Mouse (Mus musculus): ENCODE measurements around the gene Dennd2c.

Dennd2c gene

GRCm38 (mm10) chr3:103112216-103112615 is 9.8 kb downstream of the Dennd2c start:
- peak; percentile 11 for DNase-seq (ENCODE audit: low read depth)

GRCm38 (mm10) chr3:103123636-103124035 is 21.2 kb downstream of the Dennd2c start:
- DNase-seq (ENCODE audit: low read depth), result no peak

GRCm38 (mm10) chr3:103126138-103126537 is 23.7 kb downstream of the Dennd2c start:
- DNase-seq (ENCODE audit: low read depth), result peak; percentile 11

DNA sequence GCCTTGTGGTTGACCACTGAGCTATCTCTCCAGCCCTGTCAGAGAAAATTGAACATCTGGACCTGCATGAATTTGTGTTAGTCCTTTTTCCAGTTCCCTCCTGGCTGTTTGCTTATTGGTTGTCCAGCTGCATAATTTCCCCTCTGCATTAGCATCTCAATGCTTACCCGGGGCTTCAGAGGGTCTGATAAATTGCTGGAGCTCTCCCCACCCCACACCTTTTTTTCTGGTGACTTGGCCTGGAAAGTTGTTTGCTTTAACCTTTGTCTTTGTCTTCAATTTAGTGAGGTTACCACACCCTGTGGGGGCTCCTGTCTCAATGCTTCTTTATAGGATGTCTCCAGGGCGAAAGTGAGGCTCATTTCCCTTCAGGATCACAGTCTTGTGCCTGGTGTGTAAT is 24.8 kb downstream of the Dennd2c start:
- DNase-seq (ENCODE audit: low read depth), result no peak

DNA sequence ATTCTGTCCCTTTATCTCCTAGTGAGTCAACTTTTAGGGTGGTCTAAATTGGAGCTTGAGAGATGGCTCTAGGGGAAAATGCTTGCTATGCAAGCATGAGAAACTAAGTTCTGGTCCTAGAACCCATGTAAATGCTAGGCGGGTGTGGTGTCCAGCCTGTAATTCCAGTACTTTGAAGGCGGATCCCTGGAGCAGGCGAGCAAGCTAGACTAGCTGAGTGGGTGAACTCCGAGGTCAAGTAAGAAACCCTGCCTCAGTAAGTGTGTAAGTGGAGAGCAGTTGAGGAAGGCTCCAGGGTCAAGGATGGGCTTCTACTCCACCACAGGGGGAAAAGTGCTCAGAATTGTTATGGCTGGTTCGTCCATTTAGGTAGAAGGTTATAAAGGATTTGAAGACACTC is 25.3 kb downstream of the Dennd2c start:
- no peak for DNase-seq (ENCODE audit: low read depth)

DNA sequence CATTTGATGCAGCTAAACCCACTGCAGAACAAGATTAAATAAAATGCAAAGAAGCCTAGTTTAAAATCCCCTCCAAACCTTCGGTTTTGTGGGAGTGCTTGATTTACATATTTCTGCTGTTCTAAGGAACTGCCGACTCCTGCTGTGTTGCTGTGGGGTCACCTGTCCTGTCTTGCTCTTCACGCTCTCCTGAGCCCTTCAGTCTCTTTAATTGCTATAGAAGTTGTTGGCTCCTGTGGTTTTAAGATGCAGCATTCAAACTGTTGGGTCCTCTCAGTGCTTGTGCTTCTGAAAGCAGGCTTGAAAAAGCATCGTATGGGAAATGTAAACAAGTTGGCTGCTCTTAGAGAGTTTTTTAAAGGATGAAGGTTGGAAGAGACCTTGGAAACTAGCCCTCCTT is 25.8 kb downstream of the Dennd2c start:
- no peak for DNase-seq (ENCODE audit: low read depth)

DNA sequence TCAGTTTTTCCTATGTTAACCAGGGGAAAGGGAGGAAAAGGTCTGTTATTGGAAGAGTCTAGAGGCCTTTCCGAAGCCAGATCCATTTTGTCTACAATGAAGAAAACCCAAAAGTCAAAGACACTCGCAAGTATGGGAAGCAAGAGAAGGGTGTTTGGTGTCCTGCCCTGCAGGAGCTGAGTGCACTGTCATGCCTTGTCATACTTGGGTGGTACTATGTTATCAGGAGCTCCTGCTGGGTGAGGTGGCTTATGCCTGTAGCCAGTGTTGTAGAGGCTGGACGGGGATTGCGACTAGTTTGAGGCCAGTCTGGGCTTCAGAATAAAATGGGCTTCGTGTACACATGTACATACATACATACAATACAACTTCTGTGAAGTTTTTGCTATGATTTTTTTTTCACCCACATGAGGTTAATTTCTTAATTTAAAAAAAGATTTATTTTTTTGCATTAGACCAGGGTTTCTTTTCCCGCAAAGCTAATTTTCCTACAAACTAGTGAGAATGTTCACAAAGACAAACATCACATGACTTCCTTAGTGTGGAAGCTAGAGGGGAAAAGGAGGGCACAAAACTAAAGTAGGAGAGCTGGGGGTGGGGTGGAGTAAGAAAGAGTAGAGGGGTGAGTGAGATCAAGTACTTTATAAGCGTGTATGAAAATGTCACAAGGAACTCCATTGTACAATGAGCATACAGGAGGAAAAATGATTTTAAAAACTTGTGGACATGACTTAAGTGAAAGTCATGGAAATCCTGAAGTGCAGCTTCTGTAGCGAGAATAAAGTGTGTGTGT is 27.2 kb downstream of the Dennd2c start:
- DNase-seq (ENCODE audit: low read depth), result peak; percentile 47

DNA sequence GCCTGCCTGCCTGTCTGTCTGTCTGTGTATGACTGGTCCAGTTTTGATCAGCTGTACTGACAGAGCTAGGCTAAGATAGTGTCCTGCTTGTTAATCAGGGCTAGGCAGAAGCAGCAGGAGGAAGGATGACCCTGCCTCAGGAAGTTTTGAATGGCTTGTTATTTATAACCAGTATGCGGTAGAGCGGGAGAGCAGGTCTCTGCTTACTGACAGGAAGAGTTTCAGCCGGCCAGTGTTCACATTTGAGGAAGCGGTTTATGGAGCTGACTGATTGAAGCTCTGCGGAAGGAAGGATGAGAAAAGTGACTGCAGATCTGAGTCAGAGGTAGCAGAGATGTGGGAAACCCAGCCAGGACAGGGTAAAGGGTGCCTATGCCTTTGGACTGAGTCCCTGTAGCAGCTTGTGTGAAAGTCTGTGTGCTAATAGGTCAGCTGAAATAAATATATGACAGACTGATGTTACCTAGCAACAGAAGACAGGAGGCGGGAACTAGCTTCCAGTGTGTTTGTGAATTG is 27.9 kb downstream of the Dennd2c start:
- peak; percentile 94 for DNase-seq (ENCODE audit: low read depth)

DNA sequence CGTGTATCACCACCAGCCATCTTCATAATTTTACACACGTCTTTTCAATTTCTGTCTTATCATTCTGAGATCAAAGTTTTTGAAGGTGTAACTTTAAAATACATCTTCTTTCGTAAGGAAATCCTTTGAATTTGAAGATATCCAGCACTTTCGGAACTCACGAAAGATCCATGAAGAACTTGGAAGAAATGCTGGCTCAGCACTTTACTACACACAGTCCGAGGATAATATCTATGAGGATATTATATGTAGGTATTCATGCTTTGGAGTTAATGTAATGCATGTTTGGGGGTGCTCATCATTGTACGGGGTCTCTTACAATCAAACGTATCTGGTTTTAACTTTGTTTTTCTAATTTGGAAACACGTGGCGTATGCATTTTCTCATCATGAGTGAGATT is 30.7 kb downstream of the Dennd2c start:
- no peak for DNase-seq (ENCODE audit: low read depth)

DNA sequence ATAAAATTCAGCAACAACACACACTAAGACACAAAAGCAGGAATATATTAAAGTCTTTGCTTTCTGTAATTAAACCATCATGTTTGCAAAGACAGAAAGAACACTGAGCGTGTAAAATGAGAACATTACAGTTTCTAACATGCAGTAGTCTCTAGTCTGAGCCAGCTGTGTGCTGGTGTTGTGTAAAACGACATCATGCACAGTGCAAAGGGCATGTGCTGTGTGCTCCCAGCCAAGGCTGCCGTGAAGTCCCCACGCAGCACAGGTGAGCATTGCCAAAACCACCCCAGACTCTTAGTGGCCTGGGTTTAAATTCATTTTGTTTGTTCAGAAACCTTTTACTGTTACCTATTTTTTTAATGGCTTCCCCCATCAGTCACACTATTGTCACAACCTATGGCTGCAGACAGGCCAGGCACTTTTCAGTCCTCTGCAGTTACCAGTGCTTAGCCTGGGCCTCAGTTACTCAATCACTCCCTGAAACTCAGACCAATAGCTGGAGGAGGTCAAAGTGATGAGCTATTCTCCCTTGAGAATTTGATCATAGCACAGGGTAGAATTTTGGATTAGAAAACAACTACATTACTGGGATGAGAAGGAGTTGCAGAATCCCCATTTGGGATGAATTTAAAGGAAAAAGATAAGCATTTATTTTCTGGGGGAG is 34.1 kb downstream of the Dennd2c start:
- DNase-seq (ENCODE audit: low read depth), result no peak

DNA sequence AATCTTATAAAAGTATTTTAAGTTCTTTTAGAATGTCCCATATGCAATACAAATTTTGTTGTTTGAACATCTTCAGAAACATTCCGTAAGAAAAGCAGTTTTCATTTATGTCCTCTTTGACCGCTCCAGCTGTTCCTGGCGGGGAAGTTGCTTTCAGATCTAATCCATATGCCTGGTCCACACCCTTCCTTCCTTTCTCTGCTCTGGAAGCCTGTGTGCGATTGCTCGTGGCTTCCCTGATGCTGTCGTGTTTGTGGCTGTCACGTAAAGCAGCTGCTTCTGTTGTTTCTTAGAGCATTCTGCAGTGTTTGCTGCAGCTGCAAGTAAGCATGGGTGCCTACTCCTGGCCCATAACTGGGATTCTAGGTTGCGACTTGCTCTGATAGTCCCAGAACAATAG is 36.6 kb downstream of the Dennd2c start:
- no peak for DNase-seq (ENCODE audit: low read depth)

DNA sequence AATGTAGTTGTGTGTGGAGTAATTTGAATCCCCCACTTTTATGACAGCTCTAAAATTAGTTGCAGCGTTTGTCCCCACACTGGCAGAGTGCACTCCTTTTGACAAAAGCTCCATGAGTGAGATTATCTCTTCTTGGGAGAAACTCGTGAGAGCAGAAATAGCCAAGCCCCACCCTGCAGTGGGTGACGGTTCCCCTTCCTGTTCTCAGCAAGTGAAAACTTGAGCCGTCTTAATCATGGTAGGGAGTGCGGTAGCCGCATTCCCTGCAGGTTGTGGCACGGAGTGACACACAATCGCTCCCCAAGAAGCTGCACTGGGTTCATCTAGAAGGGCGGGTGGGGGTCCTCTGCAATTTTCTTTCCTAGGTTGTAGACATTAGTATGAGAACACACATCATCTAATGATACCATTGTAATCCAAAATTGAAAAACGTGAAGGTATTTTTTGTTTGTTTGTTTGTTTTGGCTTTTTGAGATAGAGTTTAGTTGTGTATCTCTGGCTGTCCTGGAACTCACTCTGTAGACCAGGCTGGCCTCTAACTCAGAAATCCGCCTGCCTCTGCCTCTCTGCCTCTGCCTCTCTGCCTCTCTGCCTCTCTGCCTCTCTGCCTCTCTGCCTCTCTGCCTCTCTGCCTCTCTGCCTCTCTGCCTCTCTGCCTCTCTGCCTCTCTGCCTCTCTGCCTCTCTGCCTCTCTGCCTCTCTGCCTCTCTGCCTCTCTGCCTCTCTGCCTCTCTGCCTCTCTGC is 37.9 kb downstream of the Dennd2c start:
- peak; percentile 15 for DNase-seq (ENCODE audit: low read depth)

GRCm38 (mm10) chr3:103141287-103141686 is 38.9 kb downstream of the Dennd2c start:
- no peak for DNase-seq (ENCODE audit: low read depth)

DNA sequence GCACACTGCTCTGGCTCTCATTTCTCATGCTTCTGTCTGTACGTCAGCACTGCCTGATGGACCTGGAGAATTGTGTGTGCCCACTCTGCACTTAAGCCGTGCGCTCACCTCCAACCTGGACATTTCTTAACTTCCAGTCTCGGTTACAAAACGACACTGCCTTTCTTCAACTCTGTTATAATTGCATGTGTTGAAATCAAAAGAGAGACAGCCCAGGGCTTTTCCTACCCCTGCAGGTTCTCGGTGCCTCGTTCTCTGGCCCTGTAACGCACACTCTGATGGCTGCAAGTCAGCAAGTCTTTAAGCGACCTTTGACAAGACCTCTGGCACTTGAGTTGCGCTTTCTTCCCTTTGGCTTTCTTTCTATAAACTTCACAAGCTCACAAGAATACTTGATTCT is 40.0 kb downstream of the Dennd2c start:
- DNase-seq (ENCODE audit: low read depth), result no peak

DNA sequence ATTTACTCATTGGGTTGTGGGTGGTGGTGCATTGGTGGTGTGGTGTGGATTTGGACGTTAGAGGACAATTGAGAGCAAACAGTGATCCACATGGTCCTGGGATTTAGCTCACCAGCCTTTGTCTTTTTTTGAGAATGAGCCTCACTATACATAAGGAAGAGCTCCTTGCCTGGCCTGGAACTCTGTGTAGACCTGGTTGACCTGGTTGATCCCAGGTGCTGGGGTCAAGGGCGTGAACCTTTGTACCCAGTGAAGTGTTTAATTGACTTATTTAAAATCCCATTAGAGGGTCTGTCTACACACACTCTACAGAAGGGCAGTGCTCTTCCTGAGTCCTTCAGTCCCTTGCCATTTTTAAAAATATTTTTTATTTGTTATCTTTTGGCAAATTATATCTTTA is 42.9 kb downstream of the Dennd2c start:
- DNase-seq (ENCODE audit: low read depth), result no peak

GRCm38 (mm10) chr3:103145791-103146190 is 43.4 kb downstream of the Dennd2c start:
- no peak for DNase-seq (ENCODE audit: low read depth)

DNA sequence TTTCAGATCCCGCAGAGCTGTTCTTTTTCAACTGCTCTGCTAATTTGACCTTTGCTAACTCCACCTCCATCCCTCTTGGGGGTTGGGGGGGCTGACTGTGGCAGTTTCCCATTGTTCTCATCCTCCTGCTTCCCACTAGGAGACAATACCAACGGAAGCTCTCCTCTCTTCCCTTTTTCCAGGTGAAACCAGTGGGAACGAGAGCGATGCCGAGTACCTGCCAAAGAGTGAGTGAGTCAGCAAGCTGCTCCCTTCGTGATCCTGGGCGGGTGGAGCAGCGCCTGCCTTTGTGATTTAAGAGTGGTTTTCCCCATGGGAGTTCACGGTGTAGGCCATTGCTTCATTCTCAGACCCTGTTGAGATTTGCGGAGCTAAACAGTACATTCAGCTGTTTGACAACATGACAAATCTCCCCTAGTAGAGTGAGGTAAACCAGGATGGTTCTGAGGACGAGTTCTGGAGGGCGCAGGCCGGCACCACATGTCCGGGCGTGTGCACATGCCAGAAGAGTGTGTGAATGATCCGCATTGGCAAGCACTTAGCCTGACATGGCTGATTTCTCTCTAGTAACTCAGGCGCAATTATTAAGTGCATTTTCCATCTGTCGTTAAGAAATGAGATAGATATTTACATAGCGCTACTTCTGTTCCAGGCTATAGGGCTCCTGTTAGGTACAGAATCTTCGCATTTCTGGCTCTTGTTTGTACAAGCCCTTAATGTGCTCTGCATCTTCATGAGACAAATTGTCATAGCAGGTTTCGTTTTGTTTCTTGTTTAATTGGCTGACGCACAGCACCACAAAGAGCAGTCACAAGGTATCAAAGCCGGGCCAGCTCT is 44.1 kb downstream of the Dennd2c start:
- no peak for DNase-seq (ENCODE audit: low read depth)

DNA sequence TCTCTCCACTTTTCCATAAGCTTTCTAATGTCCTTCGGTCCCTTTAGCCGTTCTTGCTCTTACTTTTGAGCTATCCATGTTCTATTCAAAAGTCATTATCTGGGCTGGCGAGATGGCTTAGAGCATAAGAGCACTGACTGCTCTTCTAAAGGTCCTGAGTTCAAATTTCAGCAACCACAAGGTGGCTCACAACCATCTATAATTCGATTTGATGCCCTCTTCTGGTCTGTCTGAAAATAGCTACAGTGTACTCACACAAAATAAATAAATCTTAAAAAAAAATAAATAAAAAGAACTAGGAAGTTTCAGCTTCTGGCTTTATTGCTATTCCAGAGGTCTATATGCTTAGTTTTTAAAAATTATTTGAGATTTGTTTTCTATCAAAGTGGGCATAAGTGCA is 45.4 kb downstream of the Dennd2c start:
- DNase-seq (ENCODE audit: low read depth), result no peak

DNA sequence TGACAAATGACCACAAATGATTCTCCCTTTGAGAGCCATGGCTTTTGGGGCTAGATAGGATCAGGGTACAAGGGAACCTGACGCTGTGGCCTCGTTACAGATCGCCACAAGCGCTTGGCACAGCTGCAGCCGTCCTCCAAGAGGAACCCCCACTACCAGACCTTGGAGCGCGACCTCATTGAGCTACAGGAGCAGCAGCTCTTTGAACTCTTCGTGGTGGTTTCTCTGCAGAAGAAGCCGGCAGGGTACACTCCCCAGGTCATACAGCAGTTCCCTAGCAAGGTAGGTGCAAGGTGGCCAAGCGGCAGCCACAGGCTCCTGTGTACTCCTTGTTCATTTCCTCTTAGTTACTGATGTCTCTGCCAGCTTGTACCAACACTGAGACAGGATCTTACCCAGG is 46.5 kb downstream of the Dennd2c start:
- DNase-seq (ENCODE audit: low read depth), result no peak

DNA sequence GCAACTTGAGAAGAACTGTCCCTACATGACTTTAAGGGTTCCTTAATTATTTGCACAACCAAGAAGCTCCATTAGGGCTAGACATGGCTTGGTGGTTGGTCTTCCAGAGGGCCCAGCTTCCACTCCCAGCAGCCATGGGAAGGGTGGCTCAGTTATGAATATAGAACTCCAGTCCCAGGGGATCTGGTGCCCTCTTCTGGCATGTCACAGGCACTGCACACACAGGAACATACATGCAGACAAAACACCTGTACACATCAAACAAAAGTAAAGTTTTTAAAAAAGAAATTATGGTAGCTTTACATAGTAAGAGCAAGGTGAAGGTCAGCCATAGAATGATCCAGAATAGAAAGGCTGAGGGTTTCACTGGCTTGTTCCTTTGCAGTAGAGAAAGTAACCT is 51.4 kb downstream of the Dennd2c start:
- peak; percentile 35 for DNase-seq (ENCODE audit: low read depth)

DNA sequence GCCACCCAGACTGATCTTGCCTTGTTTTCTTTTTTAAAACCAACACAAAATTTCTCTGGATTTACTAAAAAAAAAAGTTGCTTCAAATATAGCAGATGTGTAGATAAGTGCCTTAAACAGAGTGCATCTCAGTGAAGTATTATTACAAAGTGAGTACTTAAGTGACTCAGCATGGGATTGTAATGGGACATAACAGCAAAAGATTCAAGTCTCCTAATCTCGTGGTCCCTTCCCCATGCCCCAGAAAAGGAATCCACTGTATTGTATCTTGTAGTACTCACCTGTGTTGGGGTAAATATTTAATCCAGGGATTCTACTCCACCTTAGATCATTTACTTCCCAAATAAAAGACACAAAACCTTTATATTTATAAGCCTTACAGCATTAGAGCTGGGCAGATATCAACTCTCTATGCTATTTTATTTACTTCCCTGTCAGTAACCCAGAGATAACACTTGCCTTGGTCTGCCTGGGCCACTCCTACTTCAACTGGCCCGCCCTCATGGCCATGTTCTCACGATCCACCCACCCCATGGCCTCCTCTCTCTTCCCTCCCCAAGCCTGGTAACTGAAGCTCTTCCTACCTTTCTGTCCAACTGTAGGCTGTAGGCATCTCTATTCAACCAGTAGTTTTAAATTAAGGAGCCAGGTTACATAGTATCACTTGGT is 57.0 kb downstream of the Dennd2c start:
- no peak for DNase-seq (ENCODE audit: low read depth)

Data from 416B (cell line).